ENCODE assay signal across 8 mouse cellular contexts in the genomic region with DNA sequence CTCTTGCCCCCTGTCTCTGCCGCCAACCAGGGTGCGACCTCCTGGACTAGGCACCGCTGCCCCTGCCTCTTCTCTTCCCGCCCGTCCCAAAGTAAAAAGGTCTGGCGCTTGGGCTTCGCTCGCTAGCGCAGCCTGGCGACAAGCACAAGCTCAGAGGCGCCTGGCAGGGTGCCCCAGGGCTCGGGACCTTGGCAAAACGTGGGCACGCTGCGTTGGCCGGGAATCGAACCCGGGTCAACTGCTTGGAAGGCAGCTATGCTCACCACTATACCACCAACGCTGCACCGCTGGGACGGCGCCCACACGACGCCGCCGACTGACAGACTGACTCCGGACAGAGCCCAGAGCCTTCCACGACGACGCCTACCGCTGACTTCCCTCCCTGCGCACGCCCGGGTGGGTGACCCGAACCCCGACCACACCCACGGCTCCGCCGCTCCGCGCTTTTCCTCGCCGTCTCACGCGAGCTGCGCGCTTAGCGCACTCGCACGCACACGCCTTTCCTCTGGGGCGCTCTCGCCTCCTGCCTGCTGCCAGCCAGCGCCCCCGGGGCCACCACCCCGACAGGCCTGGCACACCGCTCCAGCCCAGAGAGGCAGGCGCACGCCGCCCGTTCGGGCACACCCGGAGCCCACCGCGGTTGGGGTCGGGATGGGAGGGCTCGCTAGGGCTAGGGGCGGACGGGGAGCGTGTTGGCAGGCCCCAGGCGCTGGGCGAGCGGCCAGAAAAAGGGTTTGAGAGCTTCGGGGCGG. TPM values are rescaled to one million over a fixed set of nuclear protein-coding genes. Genes with fewer than 3 reads are reported as not detected.
A peak's percentile ranks its signal among the peaks of the same experiment; 100 is the strongest.
DNase-seq lines count a peak whose midpoint lies in the region; ATAC-seq and TF ChIP-seq lines count a peak whose summit lies in the region.
"Not testable (repeated sequence)": the region's sequence is repeated elsewhere in the genome, so short reads cannot be mapped to it uniquely, and the experiment has no call there.

Gene Fcgr3, minus strand, starts transcription at position 445 of the 752 bp plus-strand sequence.

- in situ Hi-C loops in ES-E14 (cut with MboI; ENCODE audit: low sequenced_read_pairs in 2 of 2, unreplicated experiment in 2 of 2): not testable (repeated sequence)

- H3K9ac ChIP-seq in ES-E14 (ENCODE audit: insufficient read depth, low read depth, low read length, poor library complexity, severe bottlenecking): peak within 1 kb of the TSS; percentile 2; the same call in 1 of the 2 replicates
- H3K9ac ChIP-seq in forebrain, postnatal 0 days; neural tube, embryonic 14.5 days (replicated peaks; ENCODE audit: low read depth, low read length): not testable (repeated sequence)

- TF ChIP-seq CTCF in cerebellum, adult 2 months (IDR thresholded peaks at IDR 0.05; ENCODE audit: borderline replicate concordance, insufficient read depth, low read depth, low read length); lung, adult 2 months (IDR thresholded peaks at IDR 0.05; ENCODE audit: insufficient read depth, low read length): not testable (repeated sequence)
- peak; percentile 57 for TF ChIP-seq CTCF in forebrain, postnatal 0 days (IDR thresholded peaks at IDR 0.05; ENCODE audit: low read depth)

- H3K4me1 ChIP-seq in ES-E14 (ENCODE audit: control insufficient read depth in 2 of 2, insufficient read depth in 2 of 2, low read length in 2 of 2, poor library complexity in 1 of 2); cerebellum, adult 2 months (ENCODE audit: control insufficient read depth, insufficient read depth, low read length); forebrain, postnatal 0 days (ENCODE audit: insufficient read depth); lung, adult 2 months (ENCODE audit: control insufficient read depth, insufficient read depth, low read length); neural tube, embryonic 14.5 days (ENCODE audit: control insufficient read depth, insufficient read depth, low read length): not testable (repeated sequence)

- not testable (repeated sequence) for H3K9me3 ChIP-seq in ES-E14 (ENCODE audit: control insufficient read depth, insufficient read depth, low read depth, low read length); forebrain, postnatal 0 days (ENCODE audit: low read length); neural tube, embryonic 14.5 days (ENCODE audit: control insufficient read depth, low read length)

- 2% methylated on average over 44 of the region's 75 CpGs for WGBS in cerebellum, adult 2 months
- 3% methylated on average over 37 of the region's 75 CpGs for WGBS in forebrain, postnatal 0 days
- 1% methylated on average over 43 of the region's 75 CpGs for WGBS in lung, adult 2 months
- WGBS in neural tube, embryonic 14.5 days: 2% methylated on average over 36 of the region's 75 CpGs

- H3K36me3 ChIP-seq in ES-E14 (ENCODE audit: control insufficient read depth, insufficient read depth, low read length, poor library complexity, severe bottlenecking); forebrain, postnatal 0 days (ENCODE audit: insufficient read depth); neural tube, embryonic 14.5 days (ENCODE audit: control insufficient read depth, insufficient read depth, low read length): not testable (repeated sequence)

- peak within 1 kb of the TSS; percentile 47 for H3K4me2 ChIP-seq in forebrain, postnatal 0 days (ENCODE audit: low read depth)
- peak within 1 kb of the TSS; percentile 43 for H3K4me2 ChIP-seq in neural tube, embryonic 14.5 days (ENCODE audit: low read depth, low read length)

- not testable (repeated sequence) for H3K27me3 ChIP-seq in cerebellum, adult 2 months (ENCODE audit: control insufficient read depth, insufficient read depth, low read length)
- peaks cover 15% of the 10 kb centered on the region for H3K27me3 ChIP-seq in forebrain, postnatal 0 days (ENCODE audit: insufficient read depth, low read length)
- H3K27me3 ChIP-seq in neural tube, embryonic 14.5 days (ENCODE audit: control insufficient read depth, insufficient read depth, low read length): peaks cover 18% of the 10 kb centered on the region

- intact Hi-C loops in heart, postnatal 25 days (cut with DNase I): not testable (repeated sequence)

- H3K4me3 ChIP-seq in ES-E14 (ENCODE audit: insufficient read depth in 1 of 2, low read depth in 1 of 2, low read length in 2 of 2, poor library complexity in 1 of 2, severe bottlenecking in 1 of 2): peak within 1 kb of the TSS; percentile 20 to 44
- H3K4me3 ChIP-seq in cerebellum, adult 2 months (replicated peaks; ENCODE audit: insufficient read depth, low read depth, low read length); lung, adult 2 months (replicated peaks; ENCODE audit: extremely low read depth, low read depth, low read length): not testable (repeated sequence)
- peak within 1 kb of the TSS; percentile 35 for H3K4me3 ChIP-seq in forebrain, postnatal 0 days (ENCODE audit: low read depth, low read length)
- peak within 1 kb of the TSS; percentile 33 for H3K4me3 ChIP-seq in neural tube, embryonic 14.5 days (ENCODE audit: low read depth, low read length)

- not testable (repeated sequence) for H3K27ac ChIP-seq in ES-E14 (ENCODE audit: insufficient read depth, low read depth, low read length, poor library complexity, severe bottlenecking); cerebellum, adult 2 months (ENCODE audit: insufficient read depth, low read length); forebrain, postnatal 0 days (ENCODE audit: low read depth, low read length); neural tube, embryonic 14.5 days (ENCODE audit: low read depth, low read length)

- DNase-seq in ES-E14 (ENCODE audit: low read depth, low spot score): peak; percentile 90
- peak; percentile 64 to 74 for DNase-seq in cerebellum, adult 2 months
- peak; percentile 76 for DNase-seq in forebrain, postnatal 0 days
- DNase-seq in heart, postnatal 25 days (ENCODE audit: low spot score): peak; percentile 70
- DNase-seq in layer of hippocampus, adult 18-20 months (ENCODE audit: low spot score in 2 of 2): peak; percentile 67 to 78
- DNase-seq in lung, adult 2 months: peak; percentile 84
- peak; percentile 93 for DNase-seq in testis, postnatal 10 days (ENCODE audit: low spot score)

- ATAC-seq in forebrain, postnatal 0 days: peak; percentile 66
- ATAC-seq in neural tube, embryonic 14.5 days (ENCODE audit: low read depth): peak; percentile 52

- TF ChIP-seq POLR2A in cerebellum, adult 2 months (IDR thresholded peaks at IDR 0.05; ENCODE audit: borderline replicate concordance, insufficient read depth, low read length); lung, adult 2 months (IDR thresholded peaks at IDR 0.05; ENCODE audit: borderline replicate concordance, extremely low read depth, low read depth, low read length): not testable (repeated sequence)

RNA-seq across cellular contexts. Expression of gene Fcgr3, which starts in this region (rescaled TPM):
- 0.32 and 0.40 TPM in 2 replicates for total RNA-seq in ES-E14 (2012; rRNA removed)
- 5.2 and 6.0 TPM in 2 replicates for polyA plus RNA-seq in cerebellum, adult 2 months (2012; rRNA removed)
- total RNA-seq in forebrain, postnatal 0 days (2014; rRNA removed): 13.5 and 14.9 TPM in 2 replicates
- 13.9 and 14.6 TPM in 2 replicates for polyA plus RNA-seq in forebrain, postnatal 0 days (2015; fragmentation: Nextera tagmentation; extraction: Ambion mirVana)
- 10 to 100 TPM; 12.5 to 15.6 TPM for total RNA-seq in heart, postnatal 25 days (2021)
- 10 to 100 TPM in 1 of 2 experiments, 1 to 10 TPM in 1; 9.9 to 12.5 TPM for total RNA-seq in layer of hippocampus, adult 18-20 months (2021)
- 19.5 and 23.3 TPM in 2 replicates for polyA plus RNA-seq in lung, adult 2 months (2012; rRNA removed)
- polyA plus RNA-seq in neural tube, embryonic 14.5 days (2014; fragmentation: Nextera tagmentation; extraction: Ambion mirVana): 5.5 and 8.8 TPM in 2 replicates

Comparison
In these comparisons a context has a peak if more than half of its experiments do, and no peak if none do; other contexts are left out.
1. Peak in DNase-seq, H3K4me3 ChIP-seq and H3K9ac ChIP-seq in ES-E14; RNA of the gene not detected or under 1 TPM.